Mouse (Mus musculus) spleen, adult 10 weeks (tissue): ENCODE data around the gene Pgbd5. TPM values are rescaled to one million over a fixed set of nuclear protein-coding genes. Genes with fewer than 3 reads are reported as not detected.

Experiments
- polyA plus RNA-seq: library from polyadenylated mRNA; stranded (reverse); fragments of 350-450 nt; fragmentation: Illumina TruSeq; extraction: RNeasy Lipid Tissue Mini Kit (QIAGEN cat#74804); gene quantifications from one replicate; pipeline ENCODE4 v1.2.3, GENCODE M21; 2015; ENCODE audit warnings: low replicate concordance; ENCODE audit not compliant: insufficient read depth

The Pgbd5 gene
- 0.10 TPM for polyA plus RNA-seq

DNA sequence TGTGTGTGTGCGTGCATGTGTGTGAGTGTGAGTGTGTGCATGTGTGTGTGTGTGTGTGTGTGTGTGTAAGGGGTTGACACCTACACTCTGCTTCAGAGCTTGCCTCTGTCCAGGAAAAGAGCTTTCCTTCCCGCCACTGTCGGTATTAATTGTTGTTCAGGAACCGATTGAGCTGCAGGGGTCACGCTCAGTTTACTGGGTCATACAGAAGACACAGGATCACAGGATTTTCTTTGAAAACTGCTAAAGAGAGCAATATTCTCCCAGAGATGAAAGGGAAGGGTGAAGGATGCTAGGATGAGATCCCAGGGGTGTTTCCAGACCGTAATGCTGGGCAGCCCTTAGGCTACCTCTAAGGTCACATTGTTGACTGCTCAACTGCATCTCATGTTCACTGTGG is at the start of gene Pgbd5:
Gene Pgbd5 (minus strand): TSS at position 101 of the 400 bp plus-strand sequence.

Other genes with a start within 250 kb of the Pgbd5 start
- gene Galnt2, start 208.3 kb downstream of the Pgbd5 start, polyA plus RNA-seq = 16.9 TPM
- 21.2 TPM for gene Cog2, start 81.1 kb upstream of the Pgbd5 start, polyA plus RNA-seq
- gene Agt, start 130.0 kb upstream of the Pgbd5 start, polyA plus RNA-seq = 0.12 TPM
- gene Capn9, start 136.5 kb upstream of the Pgbd5 start, polyA plus RNA-seq = 0.29 TPM
- gene 2310022B05Rik, start 223.7 kb upstream of the Pgbd5 start, polyA plus RNA-seq = 21.0 TPM